Mouse (Mus musculus) kidney, embryonic 16.5 days (tissue): ENCODE results near the gene Traf2. TPM values are rescaled to one million over a fixed set of nuclear protein-coding genes. Genes with fewer than 3 reads are reported as not detected.

Source experiments
- ATAC-seq: fragments of 200-750 bp; cut with Nextera tagmentation; 2 replicates; pipeline ENCODE4 v1.8.0; 2017; ENCODE audit warnings: moderate TSS enrichment; ENCODE audit not compliant: low FRiP score, low TSS enrichment
- H3K27ac ChIP-seq: fragments of 300-500 bp; sonication (generic); 2 replicates; pipeline ENCODE4 v1.5.1; 2014; ENCODE audit warnings: low read length
- H3K27me3 ChIP-seq: fragments of 300-500 bp; sonication (generic); 2 replicates; pipeline ENCODE4 v1.6.1; 2014; ENCODE audit warnings: low read length, control low read depth, mixed read lengths; ENCODE audit not compliant: insufficient read depth
- H3K36me3 ChIP-seq: fragments of 300-500 bp; sonication (generic); 2 replicates; pipeline ENCODE4 v1.6.1; 2014; ENCODE audit warnings: low read length, control low read depth, mixed read lengths; ENCODE audit not compliant: insufficient read depth
- H3K4me1 ChIP-seq: fragments of 300-500 bp; sonication (generic); 2 replicates; pipeline ENCODE4 v1.6.1; 2014; ENCODE audit warnings: low read length, control low read depth, mixed read lengths; ENCODE audit not compliant: insufficient read depth
- H3K4me2 ChIP-seq: fragments of 300-500 bp; sonication (generic); replicated peaks from 2 replicates; pipeline ENCODE4 v1.6.1; 2014; ENCODE audit warnings: low read depth, low read length
- H3K4me3 ChIP-seq: fragments of 300-500 bp; sonication (generic); 2 replicates; pipeline ENCODE4 v1.5.1; 2014; ENCODE audit warnings: mild to moderate bottlenecking, low read length
- H3K9ac ChIP-seq: fragments of 300-500 bp; sonication (generic); replicated peaks from 2 replicates; pipeline ENCODE4 v1.6.1; 2014; ENCODE audit warnings: low read length
- H3K9me3 ChIP-seq: fragments of 300-500 bp; sonication (generic); 2 replicates; pipeline ENCODE4 v1.6.1; 2016; ENCODE audit warnings: low read length, control low read depth
- WGBS: fragments of 180-500 bp; shearing (Covaris S2); extraction: QIAGEN DNeasy Blood & Tissue Kit; methylation state at CpG from one replicate; pipeline ENCODE4 v1.1.7; 2014; 5-methylcytosine and 5-hydroxymethylcytosine counted together
- polyA plus RNA-seq: library from polyadenylated mRNA; unstranded; fragments of >200 nt; fragmentation: Nextera tagmentation; extraction: Ambion mirVana; gene quantifications from 2 replicates; pipeline ENCODE4 v1.2.1, GENCODE M21; 2015

Gene Traf2
- polyA plus RNA-seq, 1 experiment from 2014 or later, result 43.6 TPM

- Histone ChIP-seq H3K4me3 (peak overlapping the region; percentile 87), H3K36me3 (peaks cover 22% of the 10 kb centered on the region), H3K27ac (peak overlapping the region; percentile 68), H3K27me3 (no peaks in the 10 kb centered on the region), H3K4me2 (peak overlapping the region; percentile 94), H3K9me3 (no peaks in the 10 kb centered on the region), H3K9ac (peak overlapping the region; percentile 75), H3K4me1 (peaks cover 14% of the 10 kb centered on the region)
- WGBS, result 64% methylated on average over 6 of the region's 6 CpGs
- ATAC-seq, result peak; percentile 40
Observed at GRCm38 (mm10) chr2:25500071-25500575, 46.6 kb downstream of the Traf2 start.

GRCm38 (mm10) chr2:25498622-25499478, 47.9 kb downstream of the Traf2 start:
- Histone ChIP-seq H3K4me2 (no peak overlapping the region), H3K4me3 (no peak overlapping the region), H3K36me3 (peaks cover 10% of the 10 kb centered on the region), H3K9me3 (no peaks in the 10 kb centered on the region), H3K9ac (no peak overlapping the region), H3K27ac (peak overlapping the region; percentile 51; the same call in 1 of the 2 replicates), H3K4me1 (peaks cover 14% of the 10 kb centered on the region), H3K27me3 (no peaks in the 10 kb centered on the region)
- no peak for ATAC-seq
- 58% methylated on average over 15 of the region's 15 CpGs for WGBS

- no peak overlapping the region for H3K4me2 ChIP-seq
Observed at GRCm38 (mm10) chr2:25497846-25498575, 48.7 kb downstream of the Traf2 start.

GRCm38 (mm10) chr2:25496462-25496861, 50.3 kb downstream of the Traf2 start:
- Histone ChIP-seq H3K4me3 (no peak overlapping the region), H3K9me3 (no peaks in the 10 kb centered on the region), H3K27ac (no peak overlapping the region), H3K4me2 (no peak overlapping the region), H3K27me3 (no peaks in the 10 kb centered on the region), H3K36me3 (no peaks in the 10 kb centered on the region), H3K4me1 (peaks cover 6% of the 10 kb centered on the region), H3K9ac (no peak overlapping the region)
- WGBS, result 46% methylated on average over 4 of the region's 4 CpGs
- ATAC-seq, result no peak

More at GRCm38 (mm10) chr2:25497846-25498575, 48.7 kb downstream of the Traf2 start:
- Histone ChIP-seq H3K36me3 (peaks cover 2% of the 10 kb centered on the region), H3K27ac (peak overlapping the region; percentile 51), H3K4me3 (no peak overlapping the region), H3K27me3 (no peaks in the 10 kb centered on the region), H3K4me1 (peaks cover 14% of the 10 kb centered on the region), H3K9ac (no peak overlapping the region), H3K9me3 (no peaks in the 10 kb centered on the region)
- no peak for ATAC-seq
- 44% methylated on average over 6 of the region's 6 CpGs for WGBS

GRCm38 (mm10) chr2:25493476-25493961, 53.2 kb downstream of the Traf2 start, which contains the start of gene Lcn12:
Gene Lcn12 (minus strand): TSS chr2:25493911.
- Histone ChIP-seq H3K27ac (no peak within 1 kb of the TSS), H3K9me3 (no peaks in the 10 kb centered on the region), H3K4me3 (no peak within 1 kb of the TSS), H3K36me3 (no peaks in the 10 kb centered on the region), H3K4me1 (no peaks in the 10 kb centered on the region), H3K27me3 (no peaks in the 10 kb centered on the region), H3K4me2 (no peak within 1 kb of the TSS), H3K9ac (no peak within 1 kb of the TSS)
- WGBS, result 79% methylated on average over 5 of the region's 5 CpGs
- no peak for ATAC-seq

GRCm38 (mm10) chr2:25492988-25493387, 53.8 kb downstream of the Traf2 start:
- no peak overlapping the region for H3K9ac ChIP-seq
- no peak overlapping the region for H3K4me3 ChIP-seq
- ATAC-seq, result no peak
- no peak overlapping the region for H3K27ac ChIP-seq
- H3K4me2 ChIP-seq, result no peak overlapping the region
- 80% methylated on average over 5 of the region's 5 CpGs for WGBS
- H3K4me1 ChIP-seq, result no peaks in the 10 kb centered on the region
- no peaks in the 10 kb centered on the region for H3K27me3 ChIP-seq
- H3K36me3 ChIP-seq, result no peaks in the 10 kb centered on the region
- no peaks in the 10 kb centered on the region for H3K9me3 ChIP-seq

GRCm38 (mm10) chr2:25488671-25489068, 58.1 kb downstream of the Traf2 start:
- Histone ChIP-seq H3K9ac (no peak overlapping the region), H3K27me3 (no peaks in the 10 kb centered on the region), H3K4me3 (no peak overlapping the region), H3K4me1 (no peaks in the 10 kb centered on the region), H3K9me3 (no peaks in the 10 kb centered on the region), H3K36me3 (no peaks in the 10 kb centered on the region), H3K4me2 (no peak overlapping the region), H3K27ac (no peak overlapping the region)
- no peak for ATAC-seq
- 80% methylated on average over 7 of the region's 7 CpGs for WGBS

GRCm38 (mm10) chr2:25487965-25488670, 58.6 kb downstream of the Traf2 start:
- Histone ChIP-seq H3K4me2 (no peak overlapping the region), H3K27ac (no peak overlapping the region), H3K9me3 (no peaks in the 10 kb centered on the region), H3K4me1 (no peaks in the 10 kb centered on the region), H3K4me3 (no peak overlapping the region), H3K9ac (no peak overlapping the region), H3K36me3 (no peaks in the 10 kb centered on the region), H3K27me3 (no peaks in the 10 kb centered on the region)
- 0 out of 2 replicates have a peak, but pooled peaks have one; percentile 32 for ATAC-seq
- WGBS, result 74% methylated on average over 6 of the region's 6 CpGs

- 58% methylated on average over 11 of the region's 11 CpGs for WGBS
- Histone ChIP-seq H3K27ac (no peak overlapping the region), H3K4me1 (no peaks in the 10 kb centered on the region), H3K27me3 (no peaks in the 10 kb centered on the region), H3K36me3 (no peaks in the 10 kb centered on the region), H3K9ac (no peak overlapping the region), H3K4me3 (no peak overlapping the region), H3K4me2 (no peak overlapping the region), H3K9me3 (no peaks in the 10 kb centered on the region)
- no peak for ATAC-seq
Observed at GRCm38 (mm10) chr2:25484901-25485647, 61.7 kb downstream of the Traf2 start.
